Mouse (Mus musculus) frontal cortex, adult (tissue): ENCODE data around the gene Zfp708.
"Not testable (repeated sequence)": the region's sequence is repeated elsewhere in the genome, so short reads cannot be mapped to it uniquely, and the experiment has no call there.

Source experiments
- ATAC-seq: cut with Nextera tagmentation; 2 replicates; pipeline ENCODE4 v1.9.2; 2017; ENCODE audit warnings: mild to moderate bottlenecking, moderate library complexity, mixed read lengths; ENCODE audit not compliant: low TSS enrichment

Zfp708 gene

GRCm38 (mm10) chr13:67097876-67098275 lies at the start of gene Zfp708:
Zfp708 (minus strand) TSS chr13:67097976.
- ATAC-seq = no peak

- peak; percentile 100 for ATAC-seq
These were observed 30.4 kb upstream of the Zfp708 start for GRCm38 (mm10) chr13:67128038-67128721.

- peak; percentile 29 for ATAC-seq
These were observed 29.7 kb upstream of the Zfp708 start for GRCm38 (mm10) chr13:67127507-67127906.

- no peak for ATAC-seq
These were observed 26.7 kb upstream of the Zfp708 start for GRCm38 (mm10) chr13:67124460-67124859.

- ATAC-seq = not testable (repeated sequence)
These were observed 23.6 kb upstream of the Zfp708 start, which contains the start of gene Zfp759 for GRCm38 (mm10) chr13:67121360-67121759. Zfp759 (plus strand) TSS chr13:67121660.

- ATAC-seq = not testable (repeated sequence)
These were observed 18.4 kb upstream of the Zfp708 start, which contains the start of gene Rslcan18 for GRCm38 (mm10) chr13:67116163-67116562. Rslcan18 (minus strand) TSS chr13:67116263.

- no peak for ATAC-seq
These were observed 15.5 kb upstream of the Zfp708 start for GRCm38 (mm10) chr13:67113287-67113686.

- no peak for ATAC-seq
These were observed 14.3 kb upstream of the Zfp708 start for GRCm38 (mm10) chr13:67112096-67112495.

- peak; percentile 83 for ATAC-seq
These were observed 11.0 kb upstream of the Zfp708 start for GRCm38 (mm10) chr13:67108821-67109206.

- peak; percentile 98 for ATAC-seq
These were observed 10.5 kb upstream of the Zfp708 start, which contains the start of gene Gm28557 for GRCm38 (mm10) chr13:67108194-67108820. Gm28557 (minus strand) TSS chr13:67108604.

GRCm38 (mm10) chr13:67107681-67108080 lies 9.9 kb upstream of the Zfp708 start:
- ATAC-seq = no peak

- ATAC-seq = no peak
These were observed 7.6 kb downstream of the Zfp708 start for GRCm38 (mm10) chr13:67090154-67090553.

GRCm38 (mm10) chr13:67081946-67082345 lies 15.8 kb downstream of the Zfp708 start:
- no peak for ATAC-seq

- ATAC-seq = peak; percentile 97
These were observed 16.5 kb downstream of the Zfp708 start for GRCm38 (mm10) chr13:67081142-67081713.

- no peak for ATAC-seq
These were observed 20.5 kb downstream of the Zfp708 start for GRCm38 (mm10) chr13:67077244-67077643.

- no peak for ATAC-seq
These were observed 25.0 kb downstream of the Zfp708 start for GRCm38 (mm10) chr13:67072786-67073185.

- no peak for ATAC-seq
These were observed 32.4 kb downstream of the Zfp708 start for GRCm38 (mm10) chr13:67065386-67065785.

GRCm38 (mm10) chr13:67062427-67062826 lies 35.3 kb downstream of the Zfp708 start:
- ATAC-seq = no peak

- ATAC-seq = peak; percentile 98
These were observed 36.9 kb downstream of the Zfp708 start, which contains the start of gene Zfp712 for GRCm38 (mm10) chr13:67060786-67061358. Zfp712 (minus strand) TSS chr13:67061170.

- ATAC-seq = peak; percentile 43
These were observed 37.5 kb downstream of the Zfp708 start for GRCm38 (mm10) chr13:67060161-67060785.
